Mouse (Mus musculus): ENCODE results near the gene Prss41. TPM values are rescaled to one million over a fixed set of nuclear protein-coding genes. Genes with fewer than 3 reads are reported as not detected.

Gene Prss41
- polyA plus RNA-seq, 1 experiment from 2014 or later = 1.0 TPM

- Histone ChIP-seq H3K36me3 (ENCODE audit: insufficient read depth) (peaks cover 98% of the 10 kb centered on the region), H3K9me3 (ENCODE audit: low read depth, low read length) (peaks cover 6% of the 10 kb centered on the region; the same call in 1 of the 2 replicates), H3K27me3 (ENCODE audit: insufficient read depth, low read length) (no peaks in the 10 kb centered on the region), H3K9ac (no peak overlapping the region), H3K27ac (ENCODE audit: low read depth) (no peak overlapping the region), H3K4me3 (ENCODE audit: low read depth, low read length) (no peak overlapping the region), H3K4me1 (ENCODE audit: insufficient read depth) (no peaks in the 10 kb centered on the region), H3K4me2 (no peak overlapping the region)
- 95% methylated on average over 16 of the region's 16 CpGs for WGBS
- no peak for TF ChIP-seq CTCF (IDR thresholded peaks at IDR 0.05; ENCODE audit: low read depth)
- ATAC-seq (ENCODE audit: insufficient read depth) = no peak
- DNase-seq = no peak
These were observed 28.3 kb downstream of the Prss41 start for GRCm38 (mm10) chr17:23815641-23816040.

GRCm38 (mm10) chr17:23807918-23808317, 36.1 kb downstream of the Prss41 start:
- Histone ChIP-seq H3K9ac (no peak overlapping the region), H3K4me1 (ENCODE audit: insufficient read depth) (peaks cover 14% of the 10 kb centered on the region; the same call in 1 of the 2 replicates), H3K27ac (ENCODE audit: low read depth) (no peak overlapping the region), H3K4me3 (ENCODE audit: low read depth, low read length) (no peak overlapping the region), H3K36me3 (ENCODE audit: insufficient read depth) (peaks cover 62% of the 10 kb centered on the region), H3K9me3 (ENCODE audit: low read depth, low read length) (no peaks in the 10 kb centered on the region), H3K27me3 (ENCODE audit: insufficient read depth, low read length) (no peaks in the 10 kb centered on the region), H3K4me2 (no peak overlapping the region)
- no peak for TF ChIP-seq CTCF (IDR thresholded peaks at IDR 0.05; ENCODE audit: low read depth)
- WGBS = 90% methylated on average over 3 of the region's 3 CpGs
- no peak for ATAC-seq (ENCODE audit: insufficient read depth)
- DNase-seq = no peak

- Histone ChIP-seq H3K36me3 (ENCODE audit: insufficient read depth) (peaks cover 52% of the 10 kb centered on the region), H3K9ac (no peak overlapping the region), H3K27ac (ENCODE audit: low read depth) (no peak overlapping the region), H3K4me2 (peak overlapping the region; percentile 83; the same call in 1 of the 2 replicates), H3K4me3 (ENCODE audit: low read depth, low read length) (no peak overlapping the region), H3K9me3 (ENCODE audit: low read depth, low read length) (no peaks in the 10 kb centered on the region), H3K4me1 (ENCODE audit: insufficient read depth) (peaks cover 14% of the 10 kb centered on the region; the same call in 1 of the 2 replicates), H3K27me3 (ENCODE audit: insufficient read depth, low read length) (no peaks in the 10 kb centered on the region)
- no peak for TF ChIP-seq CTCF (IDR thresholded peaks at IDR 0.05; ENCODE audit: low read depth)
- WGBS = 72% methylated on average over 25 of the region's 25 CpGs
- ATAC-seq (ENCODE audit: insufficient read depth) (no peak), DNase-seq (no peak)
These were observed 37.1 kb downstream of the Prss41 start for GRCm38 (mm10) chr17:23806867-23807266.

- Histone ChIP-seq H3K4me1 (ENCODE audit: insufficient read depth) (peaks cover 14% of the 10 kb centered on the region; the same call in 1 of the 2 replicates), H3K4me2 (peak overlapping the region; percentile 83), H3K27ac (ENCODE audit: low read depth) (0 out of 2 replicates have a peak overlapping the region, but pooled peaks have one; percentile 94), H3K36me3 (ENCODE audit: insufficient read depth) (peaks cover 29% of the 10 kb centered on the region), H3K9ac (peak overlapping the region; percentile 98), H3K27me3 (ENCODE audit: insufficient read depth, low read length) (no peaks in the 10 kb centered on the region), H3K9me3 (ENCODE audit: low read depth, low read length) (no peaks in the 10 kb centered on the region), H3K4me3 (ENCODE audit: low read depth, low read length) (peak overlapping the region; percentile 99)
- ATAC-seq (ENCODE audit: insufficient read depth) = no peak
- no peak for DNase-seq
- TF ChIP-seq CTCF (IDR thresholded peaks at IDR 0.05; ENCODE audit: low read depth) = no peak
- 1% methylated on average over 8 of the region's 8 CpGs for WGBS
These were observed 39.4 kb downstream of the Prss41 start for GRCm38 (mm10) chr17:23804426-23805085.

- peaks cover 18% of the 10 kb centered on the region for H3K36me3 ChIP-seq (ENCODE audit: insufficient read depth)
- TF ChIP-seq CTCF (IDR thresholded peaks at IDR 0.05; ENCODE audit: low read depth) = no peak
- no peaks in the 10 kb centered on the region for H3K9me3 ChIP-seq (ENCODE audit: low read depth, low read length)
- DNase-seq (peak; percentile 89), ATAC-seq (ENCODE audit: insufficient read depth) (peak; percentile 62)
- H3K27ac ChIP-seq (ENCODE audit: low read depth) = peak overlapping the region; percentile 94
- peak overlapping the region; percentile 83 for H3K4me2 ChIP-seq
- under 1% methylated on average over 59 of the region's 83 CpGs for WGBS
- peak overlapping the region; percentile 98 for H3K9ac ChIP-seq
- H3K4me3 ChIP-seq (ENCODE audit: low read depth, low read length) = peak overlapping the region; percentile 99
- H3K4me1 ChIP-seq (ENCODE audit: insufficient read depth) = peaks cover 14% of the 10 kb centered on the region; the same call in 1 of the 2 replicates
- H3K27me3 ChIP-seq (ENCODE audit: insufficient read depth, low read length) = no peaks in the 10 kb centered on the region
These were observed 40.5 kb downstream of the Prss41 start for GRCm38 (mm10) chr17:23803366-23804041.

- under 1% methylated on average over 60 of the region's 60 CpGs for WGBS
- Histone ChIP-seq H3K27me3 (ENCODE audit: insufficient read depth, low read length) (no peaks in the 10 kb centered on the region), H3K9ac (peak overlapping the region; percentile 98), H3K4me2 (peak overlapping the region; percentile 83), H3K36me3 (ENCODE audit: insufficient read depth) (peaks cover 12% of the 10 kb centered on the region), H3K9me3 (ENCODE audit: low read depth, low read length) (no peaks in the 10 kb centered on the region), H3K4me3 (ENCODE audit: low read depth, low read length) (peak overlapping the region; percentile 99), H3K27ac (ENCODE audit: low read depth) (peak overlapping the region; percentile 94), H3K4me1 (ENCODE audit: insufficient read depth) (peaks cover 14% of the 10 kb centered on the region; the same call in 1 of the 2 replicates)
- 0 out of 2 replicates have a peak, but pooled peaks have one; percentile 1 for TF ChIP-seq CTCF (IDR thresholded peaks at IDR 0.05; ENCODE audit: low read depth)
- peak; percentile 99 for DNase-seq
- peak; percentile 99 for ATAC-seq (ENCODE audit: insufficient read depth)
These were observed 41.1 kb downstream of the Prss41 start for GRCm38 (mm10) chr17:23802746-23803365.

- Histone ChIP-seq H3K4me2 (no peak overlapping the region), H3K9ac (no peak overlapping the region), H3K27me3 (ENCODE audit: insufficient read depth, low read length) (no peaks in the 10 kb centered on the region), H3K27ac (ENCODE audit: low read depth) (no peak overlapping the region), H3K36me3 (ENCODE audit: insufficient read depth) (peaks cover under 1% of the 10 kb centered on the region), H3K4me1 (ENCODE audit: insufficient read depth) (peaks cover 11% of the 10 kb centered on the region; the same call in 1 of the 2 replicates), H3K4me3 (ENCODE audit: low read depth, low read length) (no peak overlapping the region), H3K9me3 (ENCODE audit: low read depth, low read length) (no peaks in the 10 kb centered on the region)
- WGBS = 90% methylated on average over 10 of the region's 10 CpGs
- ATAC-seq (ENCODE audit: insufficient read depth) = no peak
- TF ChIP-seq CTCF (IDR thresholded peaks at IDR 0.05; ENCODE audit: low read depth) = no peak
- DNase-seq = no peak
These were observed 42.3 kb downstream of the Prss41 start for GRCm38 (mm10) chr17:23801627-23802026.
